Comparison of ENCODE assay signal across 16 mouse cellular contexts in genomic region chr13:37931210-37931922, GRCm38 (mm10).
DNase-seq lines count a peak whose midpoint lies in the region; ATAC-seq and TF ChIP-seq lines count a peak whose summit lies in the region.
"Had no signal": no experiment of that assay in that cellular context is flagged by ENCODE, and none has a peak within 500 bp of the region (broad histone marks: within the 10 kb centered on the region; RNA-seq: fewer than 3 reads in every experiment).

No protein-coding gene starts in this region.

- H3K9ac ChIP-seq in heart, embryonic 13.5 days = 0 out of 2 replicates have a peak overlapping the region, but pooled peaks have one; percentile 24
- H3K9ac ChIP-seq in lung, embryonic 16.5 days (ENCODE audit: low read length) = no peak overlapping the region
- H3K9ac ChIP-seq in neural tube, embryonic 15.5 days (replicated peaks) = no peak overlapping the region
- no peak overlapping the region for H3K9ac ChIP-seq in midbrain, embryonic 11.5 days (ENCODE audit: low read length)
- H3K9ac ChIP-seq: liver, embryonic 13.5 days had no signal

- peaks cover 94% of the 10 kb centered on the region for H3K36me3 ChIP-seq in heart, embryonic 13.5 days
- peaks cover 57% of the 10 kb centered on the region for H3K36me3 ChIP-seq in lung, embryonic 16.5 days (ENCODE audit: control insufficient read depth, insufficient read depth, low read length)
- no peaks in the 10 kb centered on the region for H3K36me3 ChIP-seq in neural tube, embryonic 15.5 days
- 0 out of 2 replicates have a peak, but pooled peaks cover 2% of the 10 kb centered on the region for H3K36me3 ChIP-seq in midbrain, embryonic 11.5 days (ENCODE audit: control insufficient read depth, insufficient read depth, low read length)

- peaks cover 42% of the 10 kb centered on the region for H3K4me1 ChIP-seq in heart, embryonic 13.5 days
- H3K4me1 ChIP-seq in lung, embryonic 16.5 days (replicated peaks; ENCODE audit: control insufficient read depth, insufficient read depth, low read length) = peaks cover 19% of the 10 kb centered on the region
- H3K4me1 ChIP-seq in lung, adult 2 months (ENCODE audit: control insufficient read depth, insufficient read depth, low read length) = peaks cover 2% of the 10 kb centered on the region; the same call in 1 of the 2 replicates
- H3K4me1 ChIP-seq in neural tube, embryonic 15.5 days = no peaks in the 10 kb centered on the region
- no peaks in the 10 kb centered on the region for H3K4me1 ChIP-seq in midbrain, embryonic 11.5 days (ENCODE audit: control insufficient read depth, insufficient read depth, low read length)
- H3K4me1 ChIP-seq: limb, embryonic 10.5 days; liver, embryonic 13.5 days; midbrain, embryonic 10.5 days had no signal

- H3K9me3 ChIP-seq in heart, embryonic 13.5 days = no peaks in the 10 kb centered on the region
- no peaks in the 10 kb centered on the region for H3K9me3 ChIP-seq in lung, embryonic 16.5 days (ENCODE audit: control insufficient read depth, low read length)
- no peaks in the 10 kb centered on the region for H3K9me3 ChIP-seq in neural tube, embryonic 15.5 days (replicated peaks)
- no peaks in the 10 kb centered on the region for H3K9me3 ChIP-seq in midbrain, embryonic 11.5 days (ENCODE audit: control insufficient read depth, low read length)
- H3K9me3 ChIP-seq: hindbrain, embryonic 10.5 days; limb, embryonic 10.5 days; liver, embryonic 13.5 days; midbrain, embryonic 10.5 days had no signal

- no peak overlapping the region for H3K4me2 ChIP-seq in heart, embryonic 13.5 days
- H3K4me2 ChIP-seq in lung, embryonic 16.5 days (ENCODE audit: low read depth, low read length) = no peak overlapping the region
- H3K4me2 ChIP-seq in neural tube, embryonic 15.5 days = no peak overlapping the region
- no peak overlapping the region for H3K4me2 ChIP-seq in midbrain, embryonic 11.5 days
- H3K4me2 ChIP-seq: liver, embryonic 13.5 days had no signal

- DNase-seq in heart, adult 9 months (ENCODE audit: low spot score in 2 of 2) = no peak
- DNase-seq in lung, adult 2 months = no peak
- DNase-seq in kidney, postnatal 10 days = peak; percentile 66
- peak; percentile 62 for DNase-seq in testis, postnatal 10 days (ENCODE audit: low spot score)
- DNase-seq in midbrain, embryonic 11.5 days (ENCODE audit: low spot score, missing footprints) = no peak
- DNase-seq: cerebellum, adult 9-11 months; liver, embryonic 13.5 days; right cerebral cortex, postnatal 14 days had no signal

- no peak overlapping the region for H3K27ac ChIP-seq in heart, embryonic 13.5 days (replicated peaks)
- peak overlapping the region; percentile 7 for H3K27ac ChIP-seq in lung, embryonic 16.5 days (ENCODE audit: low read length)
- no peak overlapping the region for H3K27ac ChIP-seq in neural tube, embryonic 15.5 days (replicated peaks)
- H3K27ac ChIP-seq in midbrain, embryonic 11.5 days (ENCODE audit: low read depth, low read length) = no peak overlapping the region
- H3K27ac ChIP-seq: hindbrain, embryonic 10.5 days; limb, embryonic 10.5 days; midbrain, embryonic 10.5 days had no signal

- no peak overlapping the region for H3K4me3 ChIP-seq in heart, embryonic 13.5 days
- H3K4me3 ChIP-seq in lung, embryonic 16.5 days (ENCODE audit: low read length) = no peak overlapping the region
- H3K4me3 ChIP-seq in lung, adult 2 months (replicated peaks; ENCODE audit: extremely low read depth, low read depth, low read length) = no peak overlapping the region
- no peak overlapping the region for H3K4me3 ChIP-seq in neural tube, embryonic 15.5 days (replicated peaks)
- H3K4me3 ChIP-seq in midbrain, embryonic 11.5 days (ENCODE audit: low read depth, low read length) = no peak overlapping the region
- H3K4me3 ChIP-seq: hindbrain, embryonic 10.5 days; limb, embryonic 10.5 days; liver, embryonic 13.5 days; midbrain, embryonic 10.5 days had no signal

- WGBS in heart, embryonic 13.5 days = 71% methylated on average over 27 of the region's 27 CpGs
- WGBS in lung, embryonic 16.5 days = 63% methylated on average over 27 of the region's 27 CpGs
- 67% methylated on average over 27 of the region's 27 CpGs for WGBS in lung, adult 2 months
- 88% methylated on average over 27 of the region's 27 CpGs for WGBS in neural tube, embryonic 15.5 days
- 74% methylated on average over 27 of the region's 27 CpGs for whole genome bisulfite sequencing in midbrain, embryonic 11.5 days

- TF ChIP-seq POLR2A in lung, adult 2 months (IDR thresholded peaks at IDR 0.05; ENCODE audit: borderline replicate concordance, extremely low read depth, low read depth, low read length) = no peak

- no peak for TF ChIP-seq CTCF in lung, adult 2 months (IDR thresholded peaks at IDR 0.05; ENCODE audit: insufficient read depth, low read length)

- H3K27me3 ChIP-seq in heart, embryonic 13.5 days (replicated peaks) = no peaks in the 10 kb centered on the region
- no peaks in the 10 kb centered on the region for H3K27me3 ChIP-seq in lung, embryonic 16.5 days (ENCODE audit: control insufficient read depth, insufficient read depth, low read depth, low read length)
- H3K27me3 ChIP-seq in neural tube, embryonic 15.5 days (replicated peaks) = no peaks in the 10 kb centered on the region
- H3K27me3 ChIP-seq in midbrain, embryonic 11.5 days (ENCODE audit: control insufficient read depth, insufficient read depth, low read length) = no peaks in the 10 kb centered on the region
- H3K27me3 ChIP-seq: liver, embryonic 13.5 days; Patski had no signal

- ATAC-seq in heart, embryonic 13.5 days (ENCODE audit: extremely low read depth, insufficient number of reproducible peaks, low FRiP score, low TSS enrichment) = no peak
- ATAC-seq in lung, embryonic 16.5 days (ENCODE audit: low read depth) = peak; percentile 74
- ATAC-seq in neural tube, embryonic 15.5 days (ENCODE audit: low FRiP score) = no peak
- no peak for ATAC-seq in midbrain, embryonic 11.5 days (ENCODE audit: low FRiP score)
- ATAC-seq: intestine, embryonic 16.5 days; Patski had no signal

Comparison
In these comparisons a context has a peak if more than half of its experiments do, and no peak if none do; other contexts are left out.
1. DNase-seq: peak in kidney, postnatal 10 days (single experiment) and testis, postnatal 10 days (single experiment); none in heart, adult 9 months (0 of 2), lung, adult 2 months (single experiment) and midbrain, embryonic 11.5 days (single experiment).